Mouse (Mus musculus) gastrocnemius, postnatal 10 days (tissue): ENCODE data around the gene Hnrnpul1. TPM values are rescaled to one million over a fixed set of nuclear protein-coding genes. Genes with fewer than 3 reads are reported as not detected.

ENCODE experiments used
- DNase-seq: peaks from one replicate; pipeline ENCODE4 v3.0.0; 2021; ENCODE audit warnings: mixed read lengths
- total RNA-seq, 2 experiments: library from RNA; stranded (reverse); gene quantifications; 2 replicates each; pipeline ENCODE4 v1.2.3; 2021

The Hnrnpul1 gene
- total RNA-seq, 2 experiments from 2014 or later, result 91.8 to 98.1 TPM

- peak; percentile 81 for DNase-seq
Observed at GRCm38 (mm10) chr7:25719761-25720610, 34.6 kb downstream of the Hnrnpul1 start.

- DNase-seq, result peak; percentile 88
Observed at GRCm38 (mm10) chr7:25718788-25719417, 35.7 kb downstream of the Hnrnpul1 start, which contains the start of gene Ccdc97. Ccdc97 (minus strand) TSS chr7:25719088.

DNA sequence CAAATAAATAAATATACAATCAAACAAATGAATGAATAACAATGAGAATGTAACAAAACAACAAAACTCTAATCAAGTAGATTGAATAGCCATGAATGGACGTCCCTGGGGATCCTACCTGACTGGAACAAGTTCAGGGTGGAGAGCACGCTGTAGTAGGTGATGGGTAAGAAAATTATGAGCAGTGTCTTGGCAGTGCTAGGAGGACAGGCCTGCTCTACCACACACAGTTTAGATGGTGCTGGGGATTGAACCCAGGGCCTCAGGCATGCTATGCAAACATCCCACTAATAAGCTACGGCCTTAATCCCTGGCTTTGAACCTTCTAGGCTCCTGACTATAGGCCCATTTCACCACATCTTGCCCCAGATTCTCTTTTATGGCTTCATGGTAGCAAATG is 37.1 kb downstream of the Hnrnpul1 start:
- no peak for DNase-seq

DNA sequence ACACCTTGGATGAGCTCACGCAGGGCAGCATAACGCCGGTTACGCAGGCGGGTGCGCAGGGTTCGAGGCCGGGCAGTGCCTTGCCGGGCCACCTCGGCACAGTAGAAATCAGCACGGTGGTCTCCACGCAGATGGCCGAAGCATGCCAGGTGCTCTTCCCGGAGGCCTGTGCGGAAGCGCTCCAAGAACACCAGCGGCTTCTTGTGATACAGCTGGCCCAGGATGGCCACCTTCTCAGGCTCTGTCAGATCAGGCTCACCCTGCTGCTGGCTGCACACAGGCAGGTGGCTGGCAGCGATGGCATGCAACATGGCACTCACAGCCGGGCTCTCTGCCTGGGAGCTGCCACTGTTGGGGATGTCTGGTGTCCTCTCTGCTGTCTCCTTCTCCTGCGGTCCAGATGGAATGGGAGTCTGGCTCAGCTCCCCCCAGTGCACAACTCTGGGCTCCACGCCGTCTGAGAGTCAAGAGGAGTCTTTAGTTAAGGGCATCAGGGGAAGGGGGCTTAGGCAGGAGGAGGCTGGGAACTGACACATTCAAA is 38.8 kb downstream of the Hnrnpul1 start:
- DNase-seq, result no peak

DNA sequence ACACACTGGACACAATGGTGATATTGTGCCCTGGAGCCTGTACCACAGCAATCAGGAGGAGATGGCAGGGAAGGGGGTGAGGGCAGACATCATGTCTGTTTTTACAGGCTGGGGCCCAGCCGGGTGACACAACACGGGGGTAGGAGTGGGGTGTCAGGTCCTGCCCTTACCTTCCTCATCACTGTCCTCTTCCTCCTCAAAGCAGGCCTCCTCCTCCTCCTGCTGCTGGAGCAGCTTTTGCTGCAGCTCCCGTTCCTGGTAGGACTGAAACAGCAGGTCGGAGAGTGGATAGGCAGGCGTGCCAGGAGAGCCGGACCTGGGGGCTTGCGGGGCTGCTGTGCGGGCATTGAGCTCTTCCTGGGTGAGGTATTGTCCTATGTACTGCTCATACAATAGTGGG is 40.0 kb downstream of the Hnrnpul1 start:
- DNase-seq, result no peak

DNA sequence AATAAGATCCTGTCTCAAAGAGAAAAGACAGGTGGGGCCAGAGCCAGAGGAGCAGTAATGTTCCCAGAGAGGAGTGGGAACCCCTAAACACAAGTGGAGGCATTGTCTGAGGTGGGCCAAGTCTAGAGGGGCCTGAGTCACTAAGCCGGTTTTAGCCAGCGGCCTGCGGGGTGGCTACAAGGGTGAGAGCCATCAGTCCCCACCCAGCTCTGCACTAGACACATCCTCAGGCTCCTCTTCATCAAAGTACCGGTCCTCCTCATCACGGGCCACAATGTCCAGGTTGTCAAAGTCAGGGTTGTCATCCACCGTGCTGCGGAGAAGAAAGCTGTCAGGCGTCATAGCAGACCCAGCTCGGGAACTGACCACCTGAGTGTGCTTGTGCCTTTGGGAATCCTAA is 41.8 kb downstream of the Hnrnpul1 start:
- no peak for DNase-seq

DNA sequence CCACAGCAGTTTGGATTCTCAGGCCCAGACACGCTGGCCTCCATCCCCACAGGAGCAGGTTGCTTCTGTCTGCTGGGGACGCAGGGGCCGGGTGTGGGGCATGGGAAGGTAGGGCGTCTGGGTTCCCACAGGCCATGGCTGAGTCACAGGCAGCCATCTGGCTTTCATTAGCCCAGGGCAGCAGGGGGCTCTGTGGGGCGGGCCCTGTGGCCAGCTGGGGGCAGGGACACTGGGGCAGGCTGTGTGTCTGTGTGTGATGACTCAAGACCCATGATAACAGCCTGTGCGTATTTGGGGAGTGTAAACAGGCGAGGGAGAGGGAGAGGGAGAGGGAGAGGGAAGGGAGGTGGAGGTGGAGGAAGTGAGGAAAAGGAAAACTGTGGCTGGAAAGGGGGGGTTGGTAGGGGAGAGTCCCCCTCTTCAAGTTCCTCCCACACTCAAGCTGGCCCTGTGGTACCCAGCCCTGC is 42.8 kb downstream of the Hnrnpul1 start:
- DNase-seq, result peak; percentile 39

GRCm38 (mm10) chr7:25711165-25711564 is 43.4 kb downstream of the Hnrnpul1 start:
- no peak for DNase-seq

DNA sequence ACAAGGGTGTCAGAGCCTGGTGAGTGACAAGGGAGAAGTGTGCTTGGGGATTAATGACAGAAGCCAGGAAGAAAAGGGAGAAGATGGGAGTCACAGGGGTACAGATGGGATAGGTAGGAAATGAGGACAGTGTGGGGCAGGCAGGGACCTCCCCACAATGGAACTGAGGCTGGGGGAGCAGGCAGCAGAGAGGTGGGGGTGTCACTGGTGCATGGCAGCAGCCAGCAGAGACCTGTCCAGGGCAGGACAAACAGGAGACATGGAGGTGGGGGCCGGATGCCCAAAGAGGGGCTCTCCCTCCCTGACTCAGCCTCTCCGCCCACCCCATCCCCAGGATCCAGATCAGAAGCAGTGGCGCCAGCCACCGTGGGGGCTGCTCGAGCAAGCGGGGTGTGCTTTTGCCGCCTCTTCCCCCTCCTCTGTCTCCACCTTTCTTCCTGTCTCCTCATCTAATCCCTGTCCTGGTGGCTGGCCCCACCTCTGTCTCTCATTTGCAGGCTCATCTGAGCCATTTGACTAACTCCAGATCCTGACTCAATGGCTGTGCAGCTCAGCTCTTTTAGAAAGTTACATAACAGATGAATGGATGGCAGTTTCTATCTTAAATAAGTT is 43.9 kb downstream of the Hnrnpul1 start:
- no peak for DNase-seq

DNA sequence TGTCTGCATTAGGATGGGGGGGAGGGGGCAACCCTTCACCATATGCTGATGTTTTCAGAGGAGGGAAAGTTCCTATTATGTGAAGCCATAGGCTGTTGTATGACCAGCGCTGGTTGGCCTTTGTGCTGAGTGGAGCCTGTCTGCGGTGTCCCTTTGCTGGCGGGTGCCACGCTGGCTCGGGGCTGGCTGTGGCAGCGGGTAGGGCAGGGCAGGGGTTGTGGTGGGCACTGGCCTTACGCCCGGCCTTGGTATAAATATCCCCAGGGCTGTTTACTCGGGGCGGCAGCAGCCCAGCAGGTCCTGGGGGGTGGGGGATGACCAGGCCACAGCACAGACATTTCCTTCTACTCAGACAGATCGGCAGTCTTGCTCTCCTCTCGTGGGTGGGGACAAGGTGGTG is 44.6 kb downstream of the Hnrnpul1 start:
- peak; percentile 48 for DNase-seq

- no peak for DNase-seq
Observed at GRCm38 (mm10) chr7:25707581-25708292, 46.8 kb downstream of the Hnrnpul1 start.

DNA sequence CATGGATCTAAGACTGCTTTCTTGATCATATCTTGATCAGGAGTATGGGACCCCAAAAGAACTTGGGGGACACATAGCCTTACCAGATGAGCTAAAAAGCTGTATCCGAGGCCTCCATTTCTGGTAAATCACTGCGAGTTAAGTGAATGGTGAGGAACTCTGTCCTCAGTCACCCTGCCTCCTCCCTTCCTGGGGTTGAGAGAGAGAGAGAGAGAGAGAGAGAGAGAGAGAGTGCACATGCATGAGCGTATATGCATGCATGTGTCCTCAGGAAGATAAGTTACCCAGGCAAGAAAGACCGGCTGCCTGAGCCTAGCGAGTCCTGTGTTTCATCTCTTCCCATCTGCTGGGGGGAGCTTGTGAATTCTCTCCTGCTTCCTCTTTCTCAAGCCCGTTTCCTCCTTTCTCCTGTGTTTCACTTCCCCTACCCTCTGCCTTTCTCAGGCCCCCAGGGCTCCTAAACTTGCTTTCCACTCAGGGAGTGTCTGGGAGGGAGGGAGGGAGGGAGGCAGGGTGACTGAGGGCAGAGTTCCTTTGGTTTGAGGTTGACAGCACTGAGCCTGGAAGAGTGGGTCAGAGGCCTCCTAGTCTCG is 47.9 kb downstream of the Hnrnpul1 start:
- DNase-seq, result no peak

DNA sequence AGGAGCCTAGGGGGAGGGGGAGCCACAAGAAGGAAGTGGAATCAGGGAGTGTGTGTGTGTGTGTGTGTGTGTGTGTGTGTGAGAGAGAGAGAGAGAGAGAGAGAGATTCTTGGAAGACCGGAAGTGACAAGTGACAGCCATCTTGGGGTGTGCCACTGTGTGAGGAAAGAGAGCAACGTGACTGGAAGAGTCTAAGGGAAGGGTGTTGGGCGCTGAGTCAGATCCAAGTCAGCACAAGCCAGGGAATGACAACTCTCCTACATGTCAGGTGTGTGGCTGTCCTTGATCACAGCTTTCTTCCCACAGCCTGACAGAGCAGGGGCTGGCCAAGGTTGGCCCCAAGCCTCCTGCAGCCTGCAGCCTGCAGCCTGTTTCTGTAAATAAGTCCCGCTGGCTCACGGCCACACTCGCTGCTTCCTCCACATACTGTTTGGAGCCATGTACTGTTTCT is 48.7 kb downstream of the Hnrnpul1 start:
- no peak for DNase-seq

- no peak for DNase-seq
Observed at GRCm38 (mm10) chr7:25704716-25705364, 49.7 kb downstream of the Hnrnpul1 start.

GRCm38 (mm10) chr7:25703793-25704494 is 50.6 kb downstream of the Hnrnpul1 start:
- DNase-seq, result no peak

- DNase-seq, result no peak
Observed at GRCm38 (mm10) chr7:25702350-25702749, 52.2 kb downstream of the Hnrnpul1 start.

- no peak for DNase-seq
Observed at GRCm38 (mm10) chr7:25700732-25701131, 53.8 kb downstream of the Hnrnpul1 start.

- DNase-seq, result no peak
Observed at GRCm38 (mm10) chr7:25699851-25700250, 54.7 kb downstream of the Hnrnpul1 start.

GRCm38 (mm10) chr7:25694104-25694503 is 60.5 kb downstream of the Hnrnpul1 start:
- DNase-seq, result no peak

DNA sequence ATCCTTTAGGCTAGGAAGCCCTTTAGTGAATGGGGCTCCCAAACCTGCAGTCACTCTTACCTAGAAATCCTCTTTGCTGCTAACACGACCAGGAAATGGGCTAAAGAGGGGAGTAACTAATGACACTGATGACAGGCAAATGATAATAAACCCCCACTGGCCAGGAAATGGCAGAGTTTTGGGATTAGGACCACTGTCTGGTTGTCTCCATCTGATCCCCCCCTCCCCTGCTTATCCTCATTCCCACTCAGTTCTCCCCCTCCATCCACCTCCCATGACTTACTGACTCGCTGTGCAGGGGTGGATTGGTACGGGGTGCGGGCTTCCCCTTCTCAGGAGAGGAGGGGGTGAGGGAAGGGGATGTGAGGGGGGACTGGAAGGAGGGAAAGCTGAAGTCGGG is 64.5 kb downstream of the Hnrnpul1 start:
- no peak for DNase-seq
